Mouse (Mus musculus): ENCODE data around the gene Pcnx.

Gene Pcnx

DNA sequence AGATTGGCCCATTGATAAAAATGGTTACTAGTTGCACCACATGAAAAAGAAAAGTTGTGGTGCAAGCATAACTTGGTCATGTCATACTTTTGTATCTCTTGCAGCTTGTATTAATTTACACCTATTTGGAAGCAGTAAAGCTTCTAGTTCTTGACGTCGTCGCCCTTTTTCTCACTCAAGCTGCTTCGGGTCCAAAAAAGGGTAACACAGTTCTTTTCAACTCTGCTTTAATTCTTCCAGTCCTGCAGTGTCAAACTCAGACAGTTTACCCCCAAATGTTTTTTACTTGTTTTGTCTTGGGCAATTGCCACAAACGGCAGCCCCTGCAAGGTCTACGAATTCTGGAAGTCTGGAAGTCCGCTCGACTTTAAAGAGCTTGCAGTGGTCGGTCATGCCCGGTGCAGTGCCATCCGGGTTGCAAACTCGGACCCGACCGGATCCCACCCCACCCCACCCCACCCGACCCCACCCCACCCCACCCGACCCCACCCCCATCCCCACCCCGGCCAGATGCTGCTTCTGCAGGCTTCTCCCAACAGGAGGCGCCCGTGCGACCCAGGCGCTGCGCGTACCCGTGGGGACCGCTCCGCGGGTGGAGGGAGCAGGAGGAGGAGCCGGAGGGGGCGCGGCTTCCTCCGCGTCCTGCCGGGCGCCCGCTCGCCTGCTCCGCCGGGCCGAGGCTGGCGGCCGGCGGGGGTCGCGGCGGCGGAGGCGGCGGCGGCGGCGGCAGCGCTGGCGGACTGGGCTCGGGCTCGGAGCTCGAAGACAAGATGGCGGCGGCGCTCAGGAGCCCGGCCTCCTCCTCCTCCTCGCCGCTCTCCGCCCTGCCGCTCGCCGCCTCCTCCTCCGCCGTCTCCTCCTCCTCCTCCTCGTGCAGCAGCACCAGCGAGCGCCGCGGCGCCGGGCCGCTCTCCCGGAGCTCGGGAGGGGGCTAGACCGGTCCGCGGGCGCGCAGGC, at the start of gene Pcnx:
Pcnx (plus strand) TSS at position 673 of the 957 bp plus-strand sequence.
- peak; percentile 84 to 85 for DNase-seq (ENCODE audit: low spot score in 2 of 2)

- DNase-seq (ENCODE audit: low spot score in 2 of 2) = no peak
Measured at GRCm38 (mm10) chr12:81810417-81810816, 49.4 kb upstream of the Pcnx start.

DNA sequence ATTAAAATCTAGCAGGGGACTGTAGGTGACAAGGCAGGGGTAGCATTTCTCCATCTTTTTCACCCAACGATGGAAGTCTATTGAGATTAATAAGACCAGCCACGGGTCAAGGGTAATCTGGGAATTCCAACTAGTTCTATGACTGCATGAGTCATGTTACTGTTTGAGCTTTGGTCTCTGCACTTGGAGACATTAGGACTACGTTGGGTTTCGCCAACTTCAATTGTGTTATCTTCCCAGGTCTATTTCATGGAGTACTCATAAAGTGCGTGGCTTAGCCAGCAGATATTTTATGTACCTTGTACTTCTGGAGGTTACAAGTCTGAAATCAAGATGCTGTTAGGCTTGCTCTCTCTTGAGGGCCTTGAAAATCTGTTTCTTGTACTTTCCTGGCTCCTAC, 45.1 kb upstream of the Pcnx start:
- no peak for DNase-seq (ENCODE audit: low spot score in 2 of 2)

DNA sequence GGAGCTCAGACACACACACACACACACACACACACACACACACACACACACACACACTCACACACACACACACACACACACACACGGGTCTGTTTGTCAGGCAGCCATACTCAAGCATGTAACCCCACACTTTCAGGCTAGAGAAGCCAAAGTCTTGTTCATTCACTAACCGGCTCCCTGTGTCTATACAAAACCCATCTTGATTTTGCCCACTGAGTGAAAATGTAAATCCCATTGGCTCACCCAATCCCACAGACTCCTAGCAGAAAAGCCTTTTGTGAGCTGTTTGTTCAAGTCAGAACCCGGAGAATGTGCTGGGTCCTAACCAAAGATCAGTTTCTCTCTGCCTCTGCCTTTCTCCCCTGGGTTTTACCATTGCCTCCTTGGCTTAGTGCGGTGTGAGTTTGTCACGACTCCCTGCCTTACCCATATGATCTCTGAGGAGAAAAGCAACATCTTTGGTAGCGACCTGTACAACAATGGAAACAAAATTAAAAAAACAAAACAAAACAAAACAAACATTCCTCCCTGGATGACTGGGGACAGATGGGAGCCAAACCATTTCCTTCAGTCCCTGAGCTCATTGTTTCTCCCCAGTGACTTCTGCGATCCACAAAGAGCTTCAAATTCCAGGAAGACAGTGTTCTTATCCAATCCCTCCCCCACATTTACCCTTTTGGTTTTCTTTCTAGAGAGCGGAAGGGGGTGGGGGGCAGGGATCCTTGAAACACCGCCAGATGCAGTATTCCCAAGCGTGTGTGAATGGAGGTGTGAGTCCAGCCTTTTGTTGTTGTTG, 43.3 kb upstream of the Pcnx start:
- DNase-seq (ENCODE audit: low spot score in 2 of 2) = no peak

DNA sequence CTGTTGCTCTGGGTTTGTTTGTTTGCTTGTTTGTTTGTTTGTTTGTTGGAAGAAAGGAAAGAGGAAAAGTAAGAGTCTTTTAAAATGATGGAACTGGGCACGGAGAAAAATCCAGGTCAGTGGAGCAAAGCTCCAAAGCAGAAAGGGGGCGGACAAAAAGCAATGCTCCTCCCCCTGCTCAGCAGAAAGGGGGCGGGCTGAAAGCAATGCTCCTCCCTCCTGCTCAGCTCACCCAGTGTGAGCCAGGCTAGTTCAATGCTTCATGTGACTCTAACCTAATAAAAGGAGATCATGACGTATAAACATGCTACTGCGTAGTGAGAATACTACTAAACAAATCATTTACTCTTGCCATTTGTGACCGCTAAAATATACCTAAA, 42.7 kb upstream of the Pcnx start:
- no peak for DNase-seq (ENCODE audit: low spot score in 2 of 2)

DNA sequence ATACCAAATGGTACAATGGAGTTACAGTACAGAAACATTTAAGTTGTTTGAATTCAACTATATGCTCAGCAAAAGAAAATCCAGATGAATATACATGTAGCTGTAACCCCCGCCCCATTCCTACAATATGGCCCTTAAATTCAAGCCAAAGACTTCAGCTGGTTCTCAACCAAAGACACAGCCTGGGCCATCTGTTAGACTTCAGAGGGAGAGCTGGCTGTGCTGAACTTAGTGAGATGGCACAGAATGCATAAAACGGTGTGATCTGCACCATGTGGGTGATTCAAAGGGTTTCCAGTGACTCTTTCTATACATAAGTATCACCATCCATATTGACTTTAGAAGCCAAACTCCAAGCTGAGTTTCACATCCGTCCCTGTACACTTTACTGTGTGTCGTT, 39.1 kb upstream of the Pcnx start:
- no peak for DNase-seq (ENCODE audit: low spot score in 2 of 2)

DNA sequence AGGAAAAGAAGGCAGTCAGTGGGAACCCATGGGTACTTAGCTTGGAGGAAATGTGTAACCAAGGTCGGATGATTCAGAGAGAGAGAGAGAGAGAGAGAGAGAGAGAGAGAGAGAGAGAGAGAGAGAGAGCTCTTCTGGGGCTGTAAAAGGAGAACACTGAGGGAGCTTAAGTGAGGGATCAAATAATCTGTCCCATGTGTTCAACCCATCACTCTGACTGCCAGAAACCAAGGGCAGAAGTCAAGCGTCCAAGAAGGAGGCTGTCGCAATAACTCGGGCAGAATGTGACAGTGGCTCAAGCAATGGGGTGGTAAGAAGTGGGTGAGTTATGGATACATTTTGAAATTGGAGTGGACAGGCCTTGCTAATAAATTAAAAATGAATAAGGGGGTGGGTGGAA, 37.6 kb upstream of the Pcnx start:
- no peak for DNase-seq (ENCODE audit: low spot score in 2 of 2)

GRCm38 (mm10) chr12:81822778-81823480, 36.9 kb upstream of the Pcnx start:
- DNase-seq (ENCODE audit: low spot score in 2 of 2) = no peak

DNA sequence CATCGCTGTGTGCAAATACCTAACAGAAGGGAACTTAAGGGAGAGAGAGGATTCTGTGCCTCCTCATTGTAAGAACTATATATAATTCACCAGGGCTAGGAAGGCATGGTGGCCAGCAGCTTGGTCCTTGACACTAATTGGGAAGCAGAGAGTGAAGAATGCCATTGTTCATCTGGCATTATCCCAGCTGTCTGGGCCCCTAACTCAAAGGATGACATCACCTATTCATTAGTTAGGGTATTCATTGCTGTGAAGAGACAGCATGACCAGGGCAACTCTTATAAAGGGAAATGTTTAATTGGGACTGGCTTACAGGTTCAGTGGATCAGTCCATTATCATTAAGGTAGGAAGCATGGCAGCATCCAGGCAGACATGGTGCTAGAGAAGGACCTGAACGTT, 31.5 kb upstream of the Pcnx start:
- DNase-seq (ENCODE audit: low spot score in 2 of 2) = no peak

- DNase-seq (ENCODE audit: low spot score in 2 of 2) = no peak
Measured at GRCm38 (mm10) chr12:81832039-81832738, 27.6 kb upstream of the Pcnx start.

- no peak for DNase-seq (ENCODE audit: low spot score in 2 of 2)
Measured at GRCm38 (mm10) chr12:81833094-81833493, 26.7 kb upstream of the Pcnx start.

- no peak for DNase-seq (ENCODE audit: low spot score in 2 of 2)
Measured at GRCm38 (mm10) chr12:81836162-81836561, 23.7 kb upstream of the Pcnx start.

DNA sequence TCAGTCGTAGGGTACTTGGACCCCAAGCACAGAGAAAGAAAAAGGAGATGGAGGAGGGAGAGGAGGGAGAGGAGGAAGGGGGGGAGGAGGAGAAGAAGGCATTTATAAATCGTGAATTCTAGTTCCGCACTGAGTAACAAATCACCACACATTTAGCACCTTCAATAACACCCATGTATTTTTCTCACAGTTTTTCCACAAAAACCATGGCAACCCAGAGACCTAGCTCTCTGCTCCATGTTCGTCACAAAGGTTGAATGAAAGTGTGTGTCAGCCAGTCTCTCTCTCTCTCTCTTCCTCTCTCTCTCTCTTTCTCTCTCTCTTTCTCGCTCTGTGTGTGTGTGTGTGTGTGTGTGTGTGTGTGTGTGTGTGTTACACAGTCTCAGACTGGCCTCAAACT, 22.4 kb upstream of the Pcnx start:
- DNase-seq (ENCODE audit: low spot score in 2 of 2) = no peak

- DNase-seq (ENCODE audit: low spot score in 2 of 2) = no peak
Measured at GRCm38 (mm10) chr12:81839663-81840062, 20.2 kb upstream of the Pcnx start.

- DNase-seq (ENCODE audit: low spot score in 2 of 2) = no peak
Measured at GRCm38 (mm10) chr12:81841046-81841445, 18.8 kb upstream of the Pcnx start.

DNA sequence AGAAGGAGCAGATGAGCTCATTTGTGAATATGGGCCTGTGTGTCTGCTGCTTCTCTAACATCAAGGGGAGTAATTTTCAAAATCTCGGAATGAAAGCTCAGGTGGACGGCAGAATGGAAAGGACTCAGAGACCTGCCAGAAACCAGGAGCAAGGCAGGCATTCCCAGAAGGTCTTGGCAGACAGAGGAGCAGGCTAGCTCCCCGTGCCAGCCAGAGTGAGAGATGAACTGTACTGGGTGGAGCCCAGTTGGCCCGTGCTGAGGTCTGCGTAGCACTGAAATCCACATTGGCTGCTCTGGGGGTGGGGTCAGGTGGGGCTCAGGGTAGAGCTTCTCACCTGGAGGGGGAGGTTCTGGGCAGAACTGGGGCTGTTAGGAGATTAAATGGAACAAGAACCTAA, 16.3 kb upstream of the Pcnx start:
- no peak for DNase-seq (ENCODE audit: low spot score in 2 of 2)

DNA sequence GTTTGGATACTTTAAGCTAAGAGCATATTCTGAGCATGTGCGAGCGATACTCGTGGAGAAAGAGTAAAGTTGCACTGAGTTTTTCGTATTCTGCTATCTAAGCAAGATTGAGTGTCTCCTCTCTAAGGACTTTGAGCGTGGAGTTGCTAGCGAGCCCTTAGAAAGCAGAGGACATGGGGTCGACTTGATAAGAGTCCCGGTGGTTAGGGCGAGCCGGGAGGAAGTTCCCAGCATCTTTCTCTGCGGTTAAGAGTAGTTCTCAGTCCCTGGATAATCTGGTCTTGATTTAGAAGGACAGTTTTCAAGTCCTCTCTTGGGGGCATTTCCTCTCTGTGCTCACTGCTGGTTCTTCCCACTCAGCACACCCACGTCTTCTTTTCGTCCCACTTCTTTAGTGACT, 15.3 kb upstream of the Pcnx start:
- no peak for DNase-seq (ENCODE audit: low spot score in 2 of 2)

- DNase-seq (ENCODE audit: low spot score in 2 of 2) = no peak
Measured at GRCm38 (mm10) chr12:81844981-81845380, 14.8 kb upstream of the Pcnx start.

- no peak for DNase-seq (ENCODE audit: low spot score in 2 of 2)
Measured at GRCm38 (mm10) chr12:81849629-81850028, 10.2 kb upstream of the Pcnx start.

DNA sequence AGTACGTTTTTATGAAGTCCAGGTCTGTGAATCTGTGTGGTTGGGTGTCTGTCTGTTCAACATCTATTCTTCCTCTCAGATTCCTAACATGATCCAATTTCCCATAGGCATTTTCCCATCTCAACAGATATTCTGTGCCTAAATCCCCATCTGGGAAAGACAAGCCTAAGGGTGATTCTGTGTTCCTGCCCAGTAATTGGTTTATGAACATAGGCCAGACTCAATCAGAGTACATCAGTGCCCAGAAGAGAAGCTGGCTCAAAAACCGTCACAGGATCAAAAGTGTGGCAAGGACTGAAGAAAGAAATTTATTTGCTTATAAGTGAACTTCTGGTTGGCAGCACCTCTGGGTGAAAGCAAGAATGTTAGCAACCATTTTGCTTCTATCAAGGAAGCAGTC, 7.3 kb upstream of the Pcnx start:
- no peak for DNase-seq (ENCODE audit: low spot score in 2 of 2)

GRCm38 (mm10) chr12:81852977-81853376, 6.8 kb upstream of the Pcnx start:
- no peak for DNase-seq (ENCODE audit: low spot score in 2 of 2)

DNA sequence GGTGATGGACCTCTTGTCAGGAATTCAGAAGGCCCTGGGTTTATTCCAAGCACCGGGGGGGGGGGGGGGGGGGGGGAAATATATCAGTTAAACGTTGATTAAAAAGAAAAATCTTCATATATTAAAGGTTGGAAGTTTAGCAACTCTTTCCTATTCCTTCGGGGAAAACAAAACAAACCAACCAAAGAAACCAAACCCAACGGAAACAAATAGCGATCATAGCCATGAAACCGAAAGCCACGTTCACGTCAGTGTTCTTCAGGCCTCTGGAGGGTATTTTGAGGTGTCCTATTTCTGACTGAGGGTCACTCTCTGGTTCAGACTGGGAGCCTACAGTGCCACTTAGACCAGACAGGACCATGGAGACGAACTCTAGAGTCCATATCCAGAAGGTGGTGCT, 6.3 kb upstream of the Pcnx start:
- no peak for DNase-seq (ENCODE audit: low spot score in 2 of 2)

Measured in spleen, postnatal 36 days (tissue).